Mouse (Mus musculus) limb, embryonic 14.5 days (tissue): Measurements from ENCODE around the gene Tdrd9. TPM values are rescaled to one million over a fixed set of nuclear protein-coding genes. Genes with fewer than 3 reads are reported as not detected.

Experiments
- ATAC-seq: fragments of 200-750 bp; cut with Nextera tagmentation; 2 replicates; pipeline ENCODE4 v1.8.0; 2017; ENCODE audit warnings: low read depth, moderate number of reproducible peaks, moderate TSS enrichment; ENCODE audit not compliant: low FRiP score
- DNase-seq: peaks from one replicate; pipeline ENCODE4 v3.0.0-alpha.2; 2015; ENCODE audit warnings: low spot score
- H3K27ac ChIP-seq: fragments of 300-500 bp; sonication (generic); replicated peaks from 2 replicates; pipeline ENCODE4 v1.5.1; 2014; ENCODE audit warnings: low read depth, mild to moderate bottlenecking, low read length, moderate library complexity, mixed read lengths
- H3K27me3 ChIP-seq: fragments of 300-500 bp; sonication (generic); 2 replicates; pipeline ENCODE4 v1.6.1; 2014; ENCODE audit warnings: low read length, mixed read lengths; ENCODE audit not compliant: control insufficient read depth, insufficient read depth
- H3K36me3 ChIP-seq: fragments of 300-500 bp; sonication (generic); 2 replicates; pipeline ENCODE4 v1.6.1; 2014; ENCODE audit warnings: mild to moderate bottlenecking, low read length, moderate library complexity, mixed read lengths; ENCODE audit not compliant: control insufficient read depth, insufficient read depth
- H3K4me1 ChIP-seq: fragments of 300-500 bp; sonication (generic); 2 replicates; pipeline ENCODE4 v1.6.1; 2014; ENCODE audit warnings: antibody characterized with exemption, low read length, mixed read lengths; ENCODE audit not compliant: control insufficient read depth, insufficient read depth
- H3K4me2 ChIP-seq: fragments of 300-500 bp; sonication (generic); replicated peaks from 2 replicates; pipeline ENCODE4 v1.6.1; 2014; ENCODE audit warnings: low read depth, mild to moderate bottlenecking, low read length, moderate library complexity; ENCODE audit not compliant: severe bottlenecking
- H3K4me3 ChIP-seq: fragments of 300-500 bp; sonication (generic); replicated peaks from 2 replicates; pipeline ENCODE4 v1.5.1; 2014; ENCODE audit warnings: low read length
- H3K9ac ChIP-seq: fragments of 300-500 bp; sonication (generic); 2 replicates; pipeline ENCODE4 v1.6.1; 2014; ENCODE audit warnings: mild to moderate bottlenecking, low read depth, low read length, moderate library complexity; ENCODE audit not compliant: severe bottlenecking
- H3K9me3 ChIP-seq: fragments of 300-500 bp; sonication (generic); 2 replicates; pipeline ENCODE4 v1.6.1; 2016; ENCODE audit warnings: low read length; ENCODE audit not compliant: control insufficient read depth
- POLR2A ChIP-seq: fragments of 200-500 bp; IDR thresholded peaks from 2 replicates; pipeline ENCODE4 v1.8.0; 2012; ENCODE audit warnings: inconsistent platforms, mild to moderate bottlenecking, moderate library complexity, borderline replicate concordance; ENCODE audit not compliant: insufficient read depth, insufficient read length; ENCODE audit errors: extremely low read depth
- WGBS: fragments of 180-500 bp; shearing (Covaris S2); extraction: QIAGEN DNeasy Blood & Tissue Kit; methylation state at CpG from one replicate; pipeline ENCODE4 v1.1.7; 2014; 5-methylcytosine and 5-hydroxymethylcytosine counted together
- polyA plus RNA-seq, 2 experiments: library from polyadenylated mRNA; depleted of rRNA in 1 of 2; stranded (reverse) in 1 of 2; unstranded in 1 of 2; fragments of >200 nt; fragmentation: Nextera tagmentation in 1 of 2; extraction: Ambion mirVana in 1 of 2; gene quantifications; 2 replicates each; pipeline versions ENCODE4 v1.2.1 to v1.2.3; 2012 to 2014

Gene Tdrd9
- polyA plus RNA-seq, 2 experiments, result 0.23 to 0.78 TPM

DNA sequence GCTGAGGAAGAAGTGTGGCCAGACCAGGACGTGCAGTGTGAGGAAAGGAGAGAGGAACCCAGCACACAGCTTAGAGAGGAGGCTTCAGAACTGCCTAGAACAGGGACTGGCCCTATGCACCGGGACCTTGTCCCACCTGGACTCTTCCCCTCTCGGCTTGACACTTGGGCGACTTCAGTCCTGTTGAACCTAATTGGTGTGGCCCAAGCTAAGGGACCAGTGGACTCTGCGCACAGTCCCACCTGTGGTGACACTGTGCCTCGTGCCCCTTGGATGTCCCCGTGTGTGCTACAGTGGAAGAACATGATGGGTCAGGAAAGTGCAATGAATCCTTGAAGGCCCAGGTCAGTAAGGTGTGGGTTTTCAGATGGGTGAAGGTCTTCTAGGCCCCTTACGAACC lies 136.3 kb downstream of the Tdrd9 start:
- Histone ChIP-seq H3K4me1 (peaks cover 7% of the 10 kb centered on the region), H3K4me3 (no peak overlapping the region), H3K36me3 (no peaks in the 10 kb centered on the region), H3K27ac (no peak overlapping the region), H3K9ac (no peak overlapping the region), H3K4me2 (no peak overlapping the region), H3K27me3 (no peaks in the 10 kb centered on the region), H3K9me3 (no peaks in the 10 kb centered on the region)
- no peak for DNase-seq
- no peak for ATAC-seq
- TF ChIP-seq POLR2A, result no peak
- WGBS, result 88% methylated on average over 8 of the region's 8 CpGs

DNA sequence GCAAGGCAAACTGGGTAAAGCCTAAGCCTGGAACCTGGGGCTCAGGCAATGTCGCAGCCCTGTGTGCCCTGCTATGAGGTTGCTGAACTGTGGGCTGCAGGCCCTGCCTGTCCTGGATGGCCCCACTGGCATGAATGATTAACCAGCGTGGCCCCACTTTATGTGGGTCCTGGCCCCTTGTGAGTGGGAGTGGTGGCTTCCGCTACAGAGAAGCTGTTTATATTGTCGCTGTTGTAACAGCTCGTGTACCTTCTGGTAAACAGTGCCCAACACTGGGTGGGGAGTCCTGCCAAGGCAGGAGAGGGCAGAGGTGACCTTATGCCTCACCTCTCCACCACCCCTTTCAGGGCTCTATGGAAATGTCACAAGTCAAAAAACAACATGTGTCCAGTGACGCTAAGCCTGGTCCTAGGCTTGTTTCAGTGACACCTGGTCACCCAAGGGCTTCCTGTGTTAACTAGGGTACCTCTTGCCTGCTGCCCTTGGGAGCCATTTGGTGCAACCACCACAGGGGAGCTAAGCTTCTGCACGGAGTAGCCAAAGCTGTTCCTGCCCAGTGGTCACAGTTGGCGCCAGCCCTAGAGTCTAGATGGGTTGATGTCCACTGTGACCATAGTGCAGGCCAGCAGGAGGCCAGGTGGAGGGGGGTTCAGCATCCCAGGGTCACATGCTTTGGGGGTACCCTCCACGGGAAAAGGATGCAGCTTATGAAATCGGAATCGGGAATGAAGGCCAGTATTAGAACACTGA lies 137.5 kb downstream of the Tdrd9 start:
- no peak overlapping the region for H3K9ac ChIP-seq
- WGBS, result 84% methylated on average over 11 of the region's 11 CpGs
- no peaks in the 10 kb centered on the region for H3K36me3 ChIP-seq
- H3K27ac ChIP-seq, result no peak overlapping the region
- H3K4me1 ChIP-seq, result peaks cover 7% of the 10 kb centered on the region
- H3K9me3 ChIP-seq, result no peaks in the 10 kb centered on the region
- no peak overlapping the region for H3K4me3 ChIP-seq
- H3K4me2 ChIP-seq, result no peak overlapping the region
- ATAC-seq (no peak), DNase-seq (no peak)
- TF ChIP-seq POLR2A, result no peak
- no peaks in the 10 kb centered on the region for H3K27me3 ChIP-seq

DNA sequence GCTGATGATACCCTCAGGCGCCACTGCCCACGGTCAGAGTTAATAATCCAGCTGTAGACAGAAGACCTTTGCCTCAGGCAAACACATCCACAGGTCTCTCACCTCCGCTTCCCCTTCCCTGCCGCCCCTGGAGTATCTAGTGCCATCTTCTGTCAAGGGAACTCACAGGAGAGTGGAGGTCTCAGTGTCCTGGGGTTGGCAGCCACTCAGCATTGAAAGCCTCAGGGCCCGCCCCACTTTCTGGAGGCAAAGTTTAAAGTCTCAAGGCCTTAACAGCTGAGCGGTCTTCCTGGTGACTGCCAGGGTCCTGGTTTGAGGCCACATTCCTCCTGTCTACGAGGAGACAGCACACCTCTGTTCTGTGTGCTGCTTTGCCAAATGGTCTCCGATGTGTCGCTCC lies 138.3 kb downstream of the Tdrd9 start:
- DNase-seq (no peak), ATAC-seq (no peak)
- no peak overlapping the region for H3K27ac ChIP-seq
- H3K9ac ChIP-seq, result no peak overlapping the region
- no peaks in the 10 kb centered on the region for H3K9me3 ChIP-seq
- H3K27me3 ChIP-seq, result no peaks in the 10 kb centered on the region
- H3K4me1 ChIP-seq, result peaks cover 7% of the 10 kb centered on the region
- H3K4me2 ChIP-seq, result no peak overlapping the region
- H3K4me3 ChIP-seq, result no peak overlapping the region
- TF ChIP-seq POLR2A, result no peak
- H3K36me3 ChIP-seq, result no peaks in the 10 kb centered on the region
- WGBS, result 75% methylated on average over 9 of the region's 9 CpGs

DNA sequence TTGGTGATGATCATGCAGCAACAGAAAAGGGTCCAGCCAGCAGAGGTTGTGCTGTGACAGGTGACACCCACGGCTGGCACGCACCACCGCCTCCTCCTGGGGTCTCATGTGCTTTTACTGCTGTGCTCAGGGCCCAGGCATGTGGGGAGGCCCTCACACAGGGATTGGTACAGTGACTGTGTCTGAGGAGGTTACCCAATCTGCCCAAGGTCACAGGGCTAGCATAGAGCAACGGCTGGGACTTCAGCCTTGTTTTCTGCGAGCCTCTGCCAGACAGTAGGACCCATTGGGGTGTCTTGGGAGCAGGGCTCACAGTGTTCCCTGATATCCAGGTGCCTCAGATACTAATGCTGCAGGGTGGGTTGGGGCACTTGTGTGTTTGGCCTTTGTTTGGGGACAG lies 140.0 kb downstream of the Tdrd9 start:
- Histone ChIP-seq H3K4me2 (no peak overlapping the region), H3K27me3 (no peaks in the 10 kb centered on the region), H3K36me3 (no peaks in the 10 kb centered on the region), H3K27ac (no peak overlapping the region), H3K4me1 (peaks cover 6% of the 10 kb centered on the region), H3K9me3 (no peaks in the 10 kb centered on the region), H3K9ac (no peak overlapping the region), H3K4me3 (no peak overlapping the region)
- WGBS, result 84% methylated on average over 5 of the region's 5 CpGs
- no peak for TF ChIP-seq POLR2A
- ATAC-seq (no peak), DNase-seq (no peak)

- Histone ChIP-seq H3K4me1 (no peaks in the 10 kb centered on the region), H3K4me2 (no peak overlapping the region), H3K27ac (no peak overlapping the region), H3K27me3 (no peaks in the 10 kb centered on the region), H3K4me3 (no peak overlapping the region), H3K36me3 (no peaks in the 10 kb centered on the region), H3K9me3 (no peaks in the 10 kb centered on the region), H3K9ac (no peak overlapping the region)
- TF ChIP-seq POLR2A, result no peak
- 81% methylated on average over 5 of the region's 6 CpGs for WGBS
- ATAC-seq (no peak), DNase-seq (no peak)
Observed at GRCm38 (mm10) chr12:112112235-112112634, 140.9 kb downstream of the Tdrd9 start.
